Mouse (Mus musculus) adrenal gland, postnatal 14 days (tissue): ENCODE measurements around the gene Plcb4. TPM values are rescaled to one million over a fixed set of nuclear protein-coding genes. Genes with fewer than 3 reads are reported as not detected.

Experiments used
- DNase-seq: peaks from one replicate; pipeline ENCODE4 v3.0.0; 2021; ENCODE audit warnings: mixed read lengths
- total RNA-seq: library from RNA; stranded (reverse); gene quantifications from 2 replicates; pipeline ENCODE4 v1.2.3, GENCODE M21; 2021

Gene Plcb4
- total RNA-seq, 1 experiment from 2014 or later: 42.5 TPM

DNA sequence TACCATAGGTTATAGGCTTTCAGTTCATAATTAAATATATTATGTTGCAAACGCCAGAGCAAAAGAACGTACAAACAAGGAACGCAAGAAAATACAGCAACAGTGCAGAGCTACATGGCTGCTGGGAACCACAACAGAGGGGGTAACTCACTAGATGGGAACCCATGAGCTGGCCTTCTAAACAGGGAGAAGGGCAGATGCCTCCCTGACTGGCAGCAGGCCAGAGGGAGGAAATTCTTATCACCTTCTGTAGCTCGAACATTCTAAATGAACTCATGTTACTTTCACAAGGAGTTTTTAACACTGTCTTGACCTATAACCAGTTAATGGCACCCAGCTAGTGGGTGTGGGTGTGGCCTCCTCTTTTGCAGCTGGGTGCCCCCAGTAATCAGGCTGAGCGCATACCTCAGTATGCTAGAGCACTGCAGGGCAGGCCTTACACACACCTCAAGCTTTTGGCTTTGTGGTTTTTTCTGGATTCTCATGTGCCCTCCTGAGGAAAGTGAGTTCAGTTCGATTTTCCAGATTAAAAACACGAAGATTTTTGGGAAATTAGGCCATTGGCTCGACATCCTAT, 102.5 kb downstream of the Plcb4 start:
- DNase-seq: peak; percentile 41

DNA sequence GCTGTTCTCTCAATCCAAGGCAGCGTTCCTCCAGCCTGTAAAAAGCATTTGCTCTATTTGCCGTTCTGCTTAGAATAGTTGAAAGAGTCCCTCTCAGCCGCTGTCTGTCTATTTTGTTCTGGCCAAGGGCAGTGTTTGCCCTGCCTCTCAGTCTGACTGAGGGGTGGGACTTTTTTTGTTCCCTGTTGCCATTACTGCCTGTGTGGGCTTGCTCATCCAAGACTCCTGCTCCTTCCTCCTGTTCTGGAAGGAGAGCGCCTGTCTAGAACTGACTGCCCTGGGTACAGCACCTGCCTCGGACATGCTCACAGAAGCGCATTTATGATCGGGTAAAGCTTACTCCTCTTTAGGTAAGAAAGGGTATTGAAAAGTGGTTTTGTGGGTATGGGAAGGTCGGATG, 105.9 kb downstream of the Plcb4 start:
- DNase-seq: no peak

DNA sequence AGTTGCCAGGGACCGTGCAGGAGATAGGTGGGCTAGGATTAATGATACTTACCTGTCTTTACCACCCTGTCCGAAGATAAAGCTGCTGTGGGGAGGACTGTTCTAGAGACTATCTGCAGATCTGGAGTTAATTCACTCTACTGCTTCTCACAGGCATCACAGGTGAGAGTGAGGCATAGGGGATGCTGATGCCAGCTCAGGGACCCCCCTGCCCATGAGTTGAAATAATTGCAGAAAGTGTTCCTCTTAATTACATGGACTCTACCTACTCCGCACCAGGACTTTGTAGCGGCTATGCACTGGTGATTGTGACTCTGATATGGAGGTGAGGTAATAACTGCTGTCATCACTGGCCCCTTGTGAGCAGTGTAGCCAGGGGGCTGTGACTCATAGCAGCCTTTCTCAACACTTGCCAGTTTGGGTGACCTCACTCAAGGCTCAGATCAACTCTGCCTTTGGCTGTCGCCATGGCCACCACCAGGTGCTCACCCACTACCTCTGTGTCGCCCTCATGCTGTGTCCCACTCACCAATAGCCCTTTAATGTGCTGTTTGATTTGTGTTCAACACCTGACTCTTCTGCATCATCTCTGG, 107.8 kb downstream of the Plcb4 start:
- peak; percentile 81 for DNase-seq

DNA sequence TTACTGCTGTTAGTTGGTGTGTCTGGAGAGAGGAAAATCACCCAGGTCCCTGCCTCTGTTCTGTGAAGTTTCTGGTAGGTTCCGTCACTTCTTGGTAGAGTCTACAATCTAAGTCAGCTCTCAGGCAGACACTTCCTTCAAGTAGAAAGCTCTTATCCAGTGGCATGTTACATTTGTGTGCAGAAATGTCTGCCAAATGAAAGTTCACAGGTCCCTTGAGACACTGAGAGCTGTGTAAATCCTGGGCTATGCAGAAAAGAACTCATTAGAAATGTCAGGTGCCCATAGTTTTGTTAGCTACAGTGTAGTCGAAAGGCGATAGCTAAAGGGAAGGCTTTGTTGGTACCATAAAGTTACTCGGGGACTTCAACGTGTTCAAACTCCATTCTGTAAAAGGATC, 108.7 kb downstream of the Plcb4 start:
- DNase-seq: no peak

DNA sequence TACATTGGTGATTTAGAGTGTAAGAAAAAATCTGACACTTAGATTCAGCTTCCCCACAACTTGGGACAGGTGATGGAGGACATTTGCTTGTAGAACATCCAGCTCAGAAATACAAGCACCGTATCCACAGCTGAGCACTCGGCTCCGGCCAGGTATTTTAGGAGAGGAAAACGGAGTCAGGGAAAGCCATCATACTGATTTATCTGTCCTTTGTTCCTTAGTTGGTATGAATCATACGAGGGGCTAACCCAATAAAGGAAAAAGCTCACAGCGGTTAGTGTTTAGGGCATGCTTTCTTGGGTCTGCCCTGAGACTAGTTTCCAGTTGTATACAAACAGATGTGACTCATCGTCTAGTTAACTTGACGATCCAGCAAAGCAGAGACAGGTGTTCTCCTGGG, 110.9 kb downstream of the Plcb4 start:
- no peak for DNase-seq

DNA sequence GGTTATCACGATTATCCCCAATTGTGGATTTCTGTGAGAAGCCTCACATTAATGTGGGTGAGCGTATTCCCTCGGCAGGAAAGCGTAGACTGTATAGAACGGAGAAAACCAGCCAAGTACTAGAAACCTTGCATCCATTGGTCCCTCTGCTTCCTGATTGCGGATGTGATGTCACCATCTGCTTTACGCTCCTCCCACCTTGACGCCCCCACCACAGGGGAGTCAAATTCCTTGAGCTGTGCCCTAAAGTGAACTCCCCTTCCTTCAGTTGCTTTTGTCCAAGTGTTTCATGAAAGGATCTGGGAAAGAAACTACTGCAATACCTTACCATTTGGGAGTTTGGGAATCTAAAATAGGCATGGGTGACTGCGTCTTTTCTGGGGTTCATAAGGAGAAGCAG, 111.4 kb downstream of the Plcb4 start:
- DNase-seq: no peak

DNA sequence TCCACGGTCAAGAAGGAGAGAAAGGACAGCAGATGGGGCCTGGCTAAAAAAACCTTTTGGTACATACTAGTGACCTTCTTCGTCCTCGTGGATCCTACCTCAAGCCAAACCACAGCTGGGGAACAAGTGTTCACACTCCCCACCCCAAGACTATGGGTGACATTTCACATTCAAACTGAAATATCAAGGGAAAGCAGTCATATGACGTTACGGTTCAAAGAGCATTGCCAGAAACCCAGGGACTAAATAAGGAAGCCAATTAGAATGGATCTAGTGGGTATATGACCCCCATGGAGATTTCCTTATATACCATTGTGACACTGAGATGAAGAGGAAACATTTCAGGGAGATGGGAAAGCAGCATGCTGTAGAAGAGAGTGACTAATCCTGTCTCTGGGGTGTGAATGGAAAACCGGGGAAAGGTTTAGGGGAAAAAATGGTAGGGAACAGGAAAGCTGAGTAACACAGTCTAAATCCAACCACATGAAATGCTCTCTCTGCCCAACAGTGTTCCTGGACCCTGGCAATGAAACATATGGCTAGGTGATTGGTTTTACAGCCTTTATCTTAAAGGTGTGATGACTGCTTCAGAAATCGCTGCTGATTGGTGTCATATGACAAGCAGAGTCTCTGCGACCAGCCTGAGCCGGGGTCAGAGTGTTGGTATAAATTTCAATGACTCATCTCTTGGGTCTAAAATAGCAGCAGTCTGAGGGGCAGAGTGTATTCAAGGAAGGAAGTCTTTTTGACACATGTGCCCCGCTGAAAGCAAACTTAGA, 114.6 kb downstream of the Plcb4 start:
- DNase-seq: peak; percentile 12

DNA sequence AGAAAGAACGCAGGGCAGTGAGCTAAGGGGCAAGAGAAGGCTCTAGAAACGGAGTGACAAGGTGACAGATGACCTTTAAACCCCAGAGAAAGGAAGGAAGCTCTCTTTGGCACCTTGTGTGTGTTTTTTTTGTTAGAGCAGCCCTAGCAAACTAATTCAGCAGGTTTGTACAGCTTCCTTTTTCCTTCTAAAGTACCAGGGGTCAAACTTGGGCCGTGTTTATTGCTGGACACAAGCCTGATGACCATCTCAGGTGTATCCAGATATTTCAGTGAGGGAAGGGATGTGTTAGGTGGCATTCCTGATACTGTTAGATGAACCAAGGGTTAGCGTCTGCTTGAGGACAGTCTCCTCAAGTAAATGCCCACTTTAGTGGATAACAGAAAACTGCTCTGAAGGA, 116.2 kb downstream of the Plcb4 start:
- DNase-seq: no peak

DNA sequence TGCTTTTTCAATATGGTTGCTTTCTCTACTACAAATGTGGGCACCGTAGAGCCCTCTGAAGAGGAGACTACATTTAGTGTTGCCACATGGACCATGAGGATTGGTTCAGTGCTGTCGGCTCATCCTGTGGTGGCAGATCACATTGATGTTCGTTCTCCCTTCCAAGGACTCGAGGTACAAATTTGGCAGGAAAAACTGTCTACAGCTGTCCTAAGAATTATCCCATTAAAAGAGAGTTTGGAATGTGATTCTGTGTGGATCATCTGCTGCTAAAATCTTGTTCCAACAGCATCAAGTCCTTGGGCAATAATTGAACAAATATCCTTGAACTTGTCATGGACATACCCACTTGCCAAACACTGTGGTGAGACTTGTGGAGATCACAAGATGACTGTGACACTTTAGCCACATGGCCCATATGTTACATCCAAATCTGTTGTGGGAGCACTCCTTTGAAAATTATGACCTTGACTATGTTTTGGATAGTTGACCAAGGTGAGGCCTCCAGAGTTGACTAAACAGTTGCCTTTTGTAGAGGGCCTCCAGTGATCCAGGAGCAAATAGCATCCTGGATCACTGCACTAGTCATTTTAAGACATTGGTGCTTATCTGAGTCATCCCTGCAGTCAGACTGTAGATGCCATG, 117.4 kb downstream of the Plcb4 start:
- DNase-seq: no peak

DNA sequence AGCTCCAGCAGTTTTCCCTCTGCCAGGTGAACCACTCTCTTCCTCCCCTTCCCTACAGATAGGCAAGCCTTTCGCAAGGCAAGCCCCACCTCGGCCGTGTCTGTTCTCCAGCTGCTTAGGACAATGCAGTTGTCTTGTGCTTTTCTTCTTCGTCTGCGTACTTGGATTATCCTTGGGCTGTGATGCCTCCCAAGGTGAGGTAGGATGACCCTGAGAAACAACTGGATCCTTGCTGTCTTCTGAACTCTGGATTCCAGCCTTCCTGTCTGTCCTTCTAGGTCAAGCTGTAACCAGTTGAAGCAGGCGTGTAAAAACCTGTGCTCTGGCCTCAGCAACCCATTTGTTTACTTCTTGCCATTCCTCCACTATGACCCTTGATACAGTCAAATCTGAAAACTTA, 122.6 kb downstream of the Plcb4 start:
- no peak for DNase-seq

DNA sequence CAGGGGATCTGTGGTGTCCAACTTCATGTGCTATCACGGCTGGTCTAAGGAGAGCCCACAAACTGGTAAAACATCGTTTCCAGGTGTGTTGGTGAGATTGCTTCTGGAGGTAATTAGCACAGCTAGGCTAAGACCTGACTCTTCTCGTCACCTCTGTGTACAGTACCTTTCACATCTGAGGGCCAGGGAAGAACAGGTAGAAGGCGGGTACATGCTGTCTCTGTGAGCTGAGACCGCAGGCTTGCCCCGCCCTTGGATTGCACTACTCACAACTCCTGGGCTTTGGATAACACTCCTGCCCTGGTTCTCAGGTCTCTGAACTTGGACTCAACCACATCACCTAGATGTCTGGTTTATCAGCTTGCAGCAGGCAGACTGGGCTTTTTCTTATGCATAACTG, 128.6 kb downstream of the Plcb4 start:
- no peak for DNase-seq

DNA sequence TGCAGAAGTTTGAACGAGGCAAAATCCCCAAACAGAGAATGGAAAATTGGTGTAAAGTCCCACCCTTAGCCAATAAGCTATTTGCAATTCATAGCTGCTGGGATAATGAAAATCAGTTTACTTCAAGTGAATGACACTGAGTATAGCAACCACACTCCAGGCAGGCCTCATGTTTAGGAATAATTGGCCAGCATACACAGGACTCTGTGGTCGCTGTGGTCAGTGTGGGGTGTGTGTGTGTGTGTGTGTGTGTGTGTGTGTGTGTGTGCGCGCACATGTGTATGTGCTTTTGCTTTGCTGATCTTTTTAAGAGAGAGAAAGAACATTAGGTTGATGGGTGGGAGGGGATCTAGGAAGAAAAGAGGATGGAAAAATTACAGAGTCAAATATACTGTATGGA, 134.1 kb downstream of the Plcb4 start:
- DNase-seq: no peak

DNA sequence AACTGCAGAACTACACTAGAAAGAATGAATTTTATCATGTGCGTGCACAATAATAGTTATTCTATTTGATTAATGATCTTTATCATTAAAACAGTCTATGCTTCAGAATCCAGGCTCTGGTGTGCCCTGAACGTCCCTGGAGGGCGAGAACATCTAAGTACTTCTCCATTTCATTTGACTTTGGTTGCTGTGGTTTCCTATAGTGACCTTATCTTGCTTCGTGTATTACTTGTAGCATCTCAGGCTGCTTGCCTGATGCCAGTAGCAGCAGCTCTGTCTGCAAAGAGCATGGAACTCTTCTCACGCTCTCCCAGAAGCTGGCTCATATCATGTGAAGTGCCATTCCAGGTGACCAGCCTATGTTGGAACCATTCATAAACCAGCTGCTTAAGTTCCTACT, 137.9 kb downstream of the Plcb4 start:
- no peak for DNase-seq

DNA sequence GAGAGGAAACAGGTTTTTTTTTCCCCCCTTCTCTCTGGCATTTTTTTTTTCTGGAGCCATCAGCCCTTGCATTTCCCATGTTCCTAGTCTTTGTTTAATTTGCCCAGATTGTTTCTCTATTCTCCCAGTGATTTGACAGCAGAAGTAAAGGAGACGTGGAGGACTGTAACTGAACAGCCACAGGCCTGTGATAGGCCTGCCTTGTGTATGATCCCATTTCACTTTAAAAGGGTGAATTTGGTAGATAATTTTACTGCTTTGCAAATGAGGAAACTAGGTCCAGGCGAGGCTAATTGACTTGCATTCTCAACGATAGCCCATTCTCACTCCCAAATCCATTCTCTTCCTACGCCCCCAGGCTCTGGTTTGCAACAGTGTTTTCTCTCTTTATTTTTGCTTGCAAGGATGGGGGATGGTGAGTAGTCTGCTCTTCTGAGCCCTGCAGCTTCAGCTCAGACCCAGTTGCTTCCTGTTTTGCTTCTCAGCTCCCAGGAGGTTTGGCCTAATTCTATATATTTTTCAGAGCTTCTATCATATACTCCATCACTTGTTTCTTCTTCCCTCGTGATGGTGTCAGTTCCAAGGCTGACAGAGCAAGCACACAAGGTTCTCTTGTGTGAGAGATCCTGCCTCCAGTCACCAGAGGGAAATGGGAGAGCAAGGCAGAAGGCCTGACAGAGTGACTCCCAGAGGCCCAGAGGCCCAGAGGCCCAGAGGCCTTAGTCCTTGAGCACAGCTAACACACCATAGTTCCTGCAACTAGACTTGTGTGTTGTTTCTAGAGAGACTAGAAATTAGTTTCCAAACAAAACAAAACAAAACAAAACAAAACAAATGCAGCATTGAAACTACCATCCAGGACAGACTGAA, 139.1 kb downstream of the Plcb4 start:
- DNase-seq: no peak

DNA sequence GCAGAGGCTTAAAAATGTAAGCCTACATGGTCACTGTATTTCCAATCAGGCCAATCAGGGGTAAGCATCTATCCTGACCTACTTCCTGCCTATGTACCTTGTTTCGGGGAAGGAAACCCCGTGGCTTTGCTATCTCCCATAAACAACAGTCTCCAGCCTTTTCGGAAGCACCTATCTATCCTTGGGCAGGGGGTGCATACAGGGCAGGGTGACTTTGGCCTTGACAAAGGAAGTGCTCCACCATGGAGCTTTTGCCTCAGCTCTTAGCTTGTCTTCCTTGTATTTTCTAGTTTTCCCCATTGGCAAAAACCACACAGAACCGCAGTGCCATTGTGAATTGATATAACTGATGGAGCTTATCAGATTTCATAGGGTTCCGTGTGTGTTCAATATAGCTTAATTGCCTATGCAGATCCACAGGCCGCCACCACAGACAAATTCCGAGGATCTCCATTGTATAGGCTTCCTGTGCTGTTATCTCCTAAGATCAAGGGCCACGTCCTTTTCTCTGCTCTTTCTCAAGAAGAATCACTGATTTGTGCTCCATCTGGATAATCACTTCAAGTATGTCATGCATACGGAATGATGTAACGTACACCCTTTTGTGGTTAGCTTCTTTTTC, 140.4 kb downstream of the Plcb4 start:
- no peak for DNase-seq

DNA sequence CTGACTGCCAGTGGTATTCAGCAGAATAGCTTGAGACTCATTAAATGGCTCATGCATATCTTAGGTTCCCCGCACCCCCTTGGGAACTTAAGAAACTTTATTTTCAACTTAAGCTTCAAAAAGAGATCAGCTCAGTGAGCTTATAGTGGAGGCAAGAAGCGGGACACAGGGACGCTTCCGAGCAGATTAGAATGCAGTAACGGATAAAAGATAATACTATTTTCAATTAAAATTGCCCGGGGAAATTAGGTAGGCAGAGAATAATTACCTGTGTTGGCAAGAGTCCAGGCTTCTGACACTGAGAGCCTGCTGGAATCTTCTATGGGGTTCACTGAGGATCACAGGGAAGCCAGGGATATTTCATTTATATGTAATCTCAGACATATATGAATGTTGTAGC, 141.6 kb downstream of the Plcb4 start:
- DNase-seq: no peak

DNA sequence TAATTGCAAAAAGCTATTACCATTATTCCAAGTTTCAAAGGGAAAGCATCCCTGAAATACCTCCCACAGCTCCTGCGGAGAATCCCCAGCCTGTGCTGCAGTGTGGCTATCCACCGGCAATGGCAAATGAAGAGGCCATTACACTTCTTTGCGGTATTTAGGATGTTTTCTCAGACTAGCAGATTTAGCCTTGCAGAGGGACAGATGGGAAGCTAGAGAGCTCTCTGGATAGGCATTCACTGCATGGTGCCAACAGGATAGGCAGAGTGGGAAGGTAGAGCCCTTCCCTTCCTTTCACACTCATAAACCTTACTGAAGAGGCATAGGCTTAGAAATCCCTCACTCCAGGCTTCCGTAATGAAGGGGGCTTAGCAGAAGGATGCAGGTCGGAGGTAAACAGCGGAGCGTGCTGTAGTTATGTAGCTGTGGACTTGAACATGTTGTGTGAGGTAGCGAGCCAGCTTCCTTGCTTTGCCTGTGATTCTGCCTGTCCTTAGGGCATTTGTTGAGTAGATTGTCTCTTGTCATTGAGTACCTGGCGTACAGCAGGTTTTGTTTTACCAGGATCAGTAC, 144.2 kb downstream of the Plcb4 start:
- DNase-seq: no peak

DNA sequence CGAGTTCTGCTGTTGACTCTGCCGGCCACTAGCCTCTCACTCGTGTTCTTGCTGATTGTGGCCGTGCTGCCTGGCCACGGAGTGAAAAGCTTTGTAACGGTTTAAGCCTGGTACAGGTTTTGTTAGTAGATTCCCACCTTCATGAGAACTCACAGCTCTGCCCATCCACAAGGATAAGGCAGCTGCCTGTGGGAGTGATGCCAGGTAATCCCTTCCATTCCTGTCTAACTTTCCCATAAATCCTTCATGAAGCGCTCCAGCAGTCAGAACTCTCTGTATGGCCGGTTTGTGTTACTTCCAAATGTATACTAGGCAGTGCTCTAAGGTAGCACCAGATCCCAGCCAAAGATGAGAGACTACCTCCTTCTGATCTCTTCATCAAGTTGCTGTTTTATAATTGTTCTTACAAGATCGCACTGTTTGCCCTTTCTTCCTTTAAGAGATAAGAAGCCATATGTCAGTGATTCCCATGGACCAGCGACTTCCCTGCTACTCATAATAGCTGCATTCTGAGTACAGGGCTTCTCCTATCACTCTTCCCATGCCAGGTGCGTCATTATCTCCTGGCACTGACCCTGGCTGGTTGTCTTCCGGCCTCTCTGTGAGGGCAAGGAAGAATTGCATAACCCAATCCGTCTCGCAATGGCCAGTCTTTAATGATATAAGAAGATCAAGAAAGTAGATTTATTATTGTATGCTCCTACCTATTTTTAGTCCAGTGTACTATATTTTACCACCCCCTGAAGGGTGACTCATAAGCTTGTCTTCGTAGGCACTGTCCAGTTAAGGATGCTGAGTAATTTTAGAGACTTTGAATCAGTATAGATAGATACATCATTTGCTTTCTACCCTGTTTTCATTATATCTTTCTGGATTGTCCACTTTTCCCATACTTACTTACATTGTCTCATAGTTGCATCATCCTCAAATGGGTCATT, 147.2 kb downstream of the Plcb4 start:
- DNase-seq: peak; percentile 45

DNA sequence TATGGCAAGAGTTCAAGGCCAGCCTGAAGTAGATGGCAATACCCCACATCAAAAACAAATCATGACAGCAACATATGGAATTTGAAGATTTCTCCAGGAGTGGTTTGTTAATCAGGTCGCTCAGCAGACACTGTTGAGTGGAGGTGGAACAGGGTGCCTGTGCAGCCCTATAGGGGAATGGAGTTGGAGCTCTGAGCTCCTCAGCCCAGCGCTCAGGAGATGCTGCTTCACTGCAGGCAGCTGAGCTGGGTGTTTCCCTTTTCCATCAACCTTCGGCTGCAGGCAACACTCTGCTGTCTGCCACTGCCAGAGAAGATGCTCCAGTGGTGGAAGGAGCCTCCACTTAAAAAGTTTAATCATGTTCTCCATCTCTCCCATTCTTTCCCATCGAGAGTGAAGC, 149.5 kb downstream of the Plcb4 start:
- no peak for DNase-seq

DNA sequence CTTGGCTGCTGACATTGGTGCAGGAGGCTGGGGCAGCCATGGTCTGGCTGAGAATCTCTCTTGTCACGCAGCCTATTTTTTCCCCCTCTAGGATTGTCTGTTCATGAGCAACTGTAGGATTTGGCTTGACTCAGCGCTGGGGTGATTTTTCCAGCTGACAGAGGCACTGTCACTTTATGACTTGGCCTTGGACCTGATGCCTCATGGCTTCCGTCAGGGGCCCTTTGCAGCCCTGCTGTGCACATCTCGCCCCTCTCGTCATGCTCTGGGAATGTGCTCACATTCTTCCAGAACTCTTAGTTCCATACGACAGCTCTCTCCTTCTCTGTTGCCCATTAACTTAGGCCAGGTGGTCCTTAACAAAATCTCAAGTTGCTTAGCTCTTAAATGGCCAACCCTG, 152.0 kb downstream of the Plcb4 start:
- DNase-seq: peak; percentile 61
